Mouse (Mus musculus): ENCODE results near the gene C3.

GRCm38 (mm10) chr17:57267556-57268126 lies 39.7 kb upstream of the C3 start:
- TF ChIP-seq ZNF384 (IDR thresholded peaks at IDR 0.05; ENCODE audit: low read depth, low read length): no peak
- no peak for TF ChIP-seq CHD2 (IDR thresholded peaks at IDR 0.05; ENCODE audit: low read depth, low read length)
- no peak for TF ChIP-seq HCFC1 (IDR thresholded peaks at IDR 0.05; ENCODE audit: borderline replicate concordance, insufficient read depth, low read length)
- TF ChIP-seq MAFK (IDR thresholded peaks at IDR 0.05; ENCODE audit: insufficient read depth, low read depth, low read length): no peak
